Mouse (Mus musculus) thymus, adult 18-20 months (tissue): ENCODE measurements around the gene Olfr1380.
"Not testable (repeated sequence)": the region's sequence is repeated elsewhere in the genome, so short reads cannot be mapped to it uniquely, and the experiment has no call there.

ENCODE experiments used
- DNase-seq, 2 experiments: peaks; one replicate each; pipeline ENCODE4 v3.0.0; 2022; ENCODE audit warnings: mixed read lengths in 2 of 2

The Olfr1380 gene

DNA sequence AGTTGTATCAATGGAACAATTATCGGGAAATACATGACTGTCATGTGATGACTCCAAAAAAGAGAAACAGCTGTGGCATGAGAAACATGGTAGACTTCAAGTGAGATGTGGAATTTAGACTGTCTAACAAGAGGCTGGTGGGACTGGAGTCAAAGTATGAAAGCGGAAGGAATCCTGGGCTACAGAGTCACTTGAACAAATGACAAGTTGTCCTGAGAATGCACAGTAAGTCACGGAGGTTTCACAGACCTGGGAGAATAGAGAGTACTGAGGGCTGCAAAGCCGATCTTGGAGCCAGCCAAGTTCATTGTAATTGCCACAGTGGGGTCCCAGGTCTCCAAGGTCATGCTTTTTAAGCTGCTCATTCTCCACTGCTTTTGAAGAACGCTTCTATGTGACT lies at the start of gene Olfr1380:
TSS of gene Olfr1380 (plus strand) at position 301 of the 400 bp plus-strand sequence.
- DNase-seq = not testable (repeated sequence)

GRCm38 (mm10) chr11:49518086-49518485 lies 38.6 kb upstream of the Olfr1380 start:
- no peak for DNase-seq

DNA sequence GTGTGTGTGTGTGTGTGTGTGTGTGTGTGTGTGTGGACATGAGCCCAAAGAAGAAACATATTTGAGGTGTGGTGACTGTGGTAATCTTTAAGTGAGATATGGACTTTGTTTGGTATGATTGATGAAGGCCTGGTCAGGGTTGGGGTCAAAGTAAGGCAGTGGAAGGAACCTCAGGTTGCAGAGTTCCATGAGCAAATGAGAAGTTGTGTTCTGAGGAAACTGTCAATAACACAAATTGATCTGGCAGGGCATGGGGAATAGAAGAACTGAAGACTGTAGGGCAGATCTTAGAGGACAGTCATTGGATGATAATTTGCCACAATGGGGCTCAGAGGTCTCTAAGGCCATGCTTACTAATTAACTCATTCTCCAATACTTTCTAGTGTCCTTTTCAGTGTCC lies 37.3 kb upstream of the Olfr1380 start, which contains the start of gene Olfr1383:
TSS of gene Olfr1383 (plus strand) at position 301 of the 400 bp plus-strand sequence.
- DNase-seq = no peak

- no peak for DNase-seq
Measured at GRCm38 (mm10) chr11:49527947-49528346, 28.7 kb upstream of the Olfr1380 start, which contains the start of gene Olfr1382. Gene Olfr1382 (plus strand): TSS chr11:49528247.

DNA sequence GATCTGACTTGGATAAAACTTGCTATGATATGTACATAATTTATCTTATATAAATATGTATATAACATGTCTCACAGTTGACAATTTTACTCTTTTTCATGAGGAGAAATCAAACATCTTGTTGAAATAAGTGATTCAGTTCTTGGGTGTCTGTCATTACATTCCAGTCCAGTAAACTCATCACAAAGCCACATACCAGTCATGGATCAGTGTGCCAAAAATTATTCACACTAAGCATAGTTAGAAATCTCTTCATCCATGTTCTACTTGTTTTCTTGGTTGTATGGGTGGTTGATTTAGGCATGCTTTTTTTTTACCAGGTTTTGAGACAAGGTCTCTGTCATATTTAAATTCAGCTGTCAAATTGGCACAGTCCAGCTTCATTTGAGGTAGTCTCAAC lies 23.9 kb upstream of the Olfr1380 start:
- no peak for DNase-seq

- DNase-seq = not testable (repeated sequence)
Measured at GRCm38 (mm10) chr11:49536631-49537030, 20.0 kb upstream of the Olfr1380 start.

DNA sequence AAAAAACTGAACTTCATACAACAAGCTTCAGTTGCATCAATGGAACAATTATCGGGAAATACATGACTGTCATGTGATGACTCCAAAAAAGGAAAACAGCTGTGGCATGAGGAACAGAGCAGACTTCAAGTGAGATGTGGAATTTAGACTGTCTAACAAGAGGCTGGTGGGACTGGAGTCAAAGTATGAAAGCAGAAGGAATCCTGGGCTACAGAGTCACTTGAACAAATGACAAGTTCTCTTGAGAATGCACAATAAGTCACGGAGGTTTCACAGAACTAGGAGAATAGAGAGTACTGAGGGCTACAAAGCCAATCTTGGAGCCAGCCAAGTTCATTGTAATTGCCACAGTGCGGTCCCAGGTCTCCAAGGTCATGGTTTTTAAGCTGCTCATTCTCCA lies 13.5 kb upstream of the Olfr1380 start, which contains the start of gene Olfr1381:
TSS of gene Olfr1381 (plus strand) at position 301 of the 400 bp plus-strand sequence.
- not testable (repeated sequence) for DNase-seq

DNA sequence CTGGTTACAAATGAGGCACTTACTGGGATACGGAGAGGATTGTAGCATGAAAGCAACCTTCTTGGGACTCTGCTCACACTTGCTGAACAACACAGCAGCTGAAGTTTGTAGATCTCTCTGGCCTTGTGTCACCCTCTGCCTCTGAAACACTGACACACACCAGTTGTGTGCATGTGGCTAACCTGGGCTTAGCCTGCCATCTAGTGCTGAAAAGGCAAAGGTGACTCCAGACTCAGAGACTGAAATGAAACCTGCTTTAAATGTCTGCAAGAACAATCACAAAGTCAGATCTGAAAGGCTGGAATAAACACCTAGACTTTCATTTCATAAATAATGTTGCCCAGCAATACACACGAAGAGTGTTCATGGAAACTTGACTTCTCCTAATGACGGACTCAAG lies 2.6 kb upstream of the Olfr1380 start:
- not testable (repeated sequence) for DNase-seq

DNA sequence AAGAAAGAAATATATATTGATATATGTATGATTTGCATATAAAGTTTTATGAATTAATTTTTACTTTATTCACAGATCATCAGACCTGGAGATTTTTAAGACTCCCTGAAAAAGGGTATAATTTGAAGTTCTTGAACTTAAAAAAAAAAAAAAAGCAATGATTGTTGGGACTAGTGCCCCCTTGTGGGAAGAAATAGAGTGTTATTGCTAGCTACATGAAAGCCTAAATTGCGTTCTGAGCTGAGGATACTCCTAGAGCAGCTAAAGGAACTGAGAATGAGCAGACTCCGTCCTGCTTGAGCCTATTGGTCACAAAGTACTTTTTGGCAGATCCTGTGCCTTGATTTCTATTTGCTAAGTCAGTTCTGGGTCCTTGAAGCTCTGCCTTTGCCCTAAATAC lies 18.4 kb downstream of the Olfr1380 start:
- not testable (repeated sequence) for DNase-seq

DNA sequence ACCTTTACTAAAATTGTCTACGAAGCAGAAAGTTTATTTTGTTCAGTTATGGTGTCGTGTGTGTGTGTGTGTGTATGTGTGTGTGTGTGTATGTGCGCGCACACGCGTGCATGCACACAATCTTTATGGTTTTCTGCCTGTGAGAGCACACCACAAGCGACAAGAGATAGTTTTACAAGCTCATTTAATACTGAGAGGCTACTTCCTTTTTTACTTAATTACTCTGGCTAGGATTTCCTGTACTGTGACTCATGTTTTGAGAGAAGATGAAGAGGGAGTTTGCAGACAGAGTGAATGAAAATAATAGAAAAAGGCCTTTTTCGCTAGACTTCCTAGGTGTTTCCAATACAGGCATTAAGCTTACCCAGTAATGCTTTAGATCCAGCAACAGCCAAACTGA lies 23.8 kb downstream of the Olfr1380 start:
- DNase-seq = not testable (repeated sequence)

DNA sequence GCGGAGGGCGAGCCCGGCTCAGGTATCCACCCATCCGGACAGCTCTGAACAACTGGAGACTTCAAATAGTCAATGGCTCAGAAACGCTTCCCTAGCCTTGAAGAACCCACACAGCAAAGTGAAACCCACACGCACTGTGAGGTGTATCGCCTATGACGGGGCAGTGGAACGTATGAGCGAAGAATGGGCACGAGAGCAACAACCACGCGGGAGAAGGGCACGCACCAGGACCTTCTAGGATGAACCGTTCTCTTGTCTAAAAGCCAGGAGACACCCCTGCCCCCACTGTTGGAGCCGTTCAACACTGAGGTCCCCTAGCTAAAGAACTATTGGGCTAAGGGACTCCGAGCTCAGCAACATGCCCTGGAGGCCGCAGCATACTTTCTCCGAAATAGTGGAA lies 33.5 kb downstream of the Olfr1380 start:
- no peak for DNase-seq

GRCm38 (mm10) chr11:49597149-49597548 lies 40.5 kb downstream of the Olfr1380 start:
- not testable (repeated sequence) for DNase-seq

- DNase-seq = not testable (repeated sequence)
Measured at GRCm38 (mm10) chr11:49608306-49608705, 51.6 kb downstream of the Olfr1380 start.

- not testable (repeated sequence) for DNase-seq
Measured at GRCm38 (mm10) chr11:49608938-49609867, 52.5 kb downstream of the Olfr1380 start, which contains the start of gene Flt4. Gene Flt4 (plus strand): TSS chr11:49609263.

- not testable (repeated sequence) for DNase-seq
Measured at GRCm38 (mm10) chr11:49609868-49610824, 53.5 kb downstream of the Olfr1380 start.

- not testable (repeated sequence) for DNase-seq
Measured at GRCm38 (mm10) chr11:49611349-49611748, 54.7 kb downstream of the Olfr1380 start.

DNA sequence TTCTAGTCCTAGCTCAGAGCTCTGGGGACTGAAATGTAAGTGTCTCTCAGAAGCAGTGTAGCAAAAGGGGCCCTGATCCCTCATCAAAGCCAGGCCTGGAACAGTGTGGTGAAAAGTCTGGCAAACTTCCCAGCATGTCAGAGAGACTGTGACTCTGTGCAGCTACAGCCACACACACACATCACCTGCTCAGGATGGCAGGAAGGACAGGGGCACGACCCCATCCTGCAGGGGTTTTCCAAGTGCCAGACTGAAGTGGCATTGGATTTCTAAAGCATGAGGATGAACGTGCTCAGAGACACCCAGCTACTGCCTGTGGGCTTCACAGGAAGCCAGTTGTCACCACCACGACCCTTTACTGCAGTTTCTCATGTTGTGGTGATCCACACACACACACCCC lies 55.5 kb downstream of the Olfr1380 start:
- DNase-seq = no peak

- DNase-seq = no peak
Measured at GRCm38 (mm10) chr11:49613349-49613748, 56.7 kb downstream of the Olfr1380 start.
